Mouse (Mus musculus) embryonic fibroblast, embryonic 13.5 days (primary cell): Measurements from ENCODE around the gene 1700029P11Rik. TPM values are rescaled to one million over a fixed set of nuclear protein-coding genes. Genes with fewer than 3 reads are reported as not detected.
A peak's percentile ranks its signal among the peaks of the same experiment; 100 is the strongest.

Experiments used
- H3K27ac ChIP-seq: 2 replicates; pipeline ENCODE4 v1.5.1; 2012; ENCODE audit warnings: low read length, control low read depth, inconsistent platforms; ENCODE audit not compliant: insufficient read depth
- H3K4me1 ChIP-seq: 2 replicates; pipeline ENCODE4 v1.6.1; 2011; ENCODE audit warnings: low read length; ENCODE audit not compliant: control insufficient read depth, insufficient read depth
- H3K4me3 ChIP-seq: 2 replicates; pipeline ENCODE4 v1.5.1; 2011; ENCODE audit warnings: mild to moderate bottlenecking, control low read depth, low read length; ENCODE audit not compliant: insufficient read depth
- CTCF ChIP-seq: IDR thresholded peaks from 2 replicates; pipeline ENCODE4 v1.5.1; 2011; ENCODE audit warnings: mild to moderate bottlenecking, control low read depth, low read length, moderate library complexity, borderline replicate concordance; ENCODE audit not compliant: insufficient read depth
- POLR2A ChIP-seq: IDR thresholded peaks from 2 replicates; pipeline ENCODE4 v1.6.1; 2011; ENCODE audit warnings: low read depth, mild to moderate bottlenecking, control low read depth, low read length, moderate library complexity
- polyA plus RNA-seq: library from polyadenylated mRNA; stranded (reverse); fragments of >200 nt; gene quantifications from 2 replicates; pipeline ENCODE4 v1.2.4, GENCODE M21; 2011; ENCODE audit warnings: low read depth; ENCODE audit not compliant: missing spikeins, insufficient read length

1700029P11Rik gene
- polyA plus RNA-seq, 1 experiment = not detected

DNA sequence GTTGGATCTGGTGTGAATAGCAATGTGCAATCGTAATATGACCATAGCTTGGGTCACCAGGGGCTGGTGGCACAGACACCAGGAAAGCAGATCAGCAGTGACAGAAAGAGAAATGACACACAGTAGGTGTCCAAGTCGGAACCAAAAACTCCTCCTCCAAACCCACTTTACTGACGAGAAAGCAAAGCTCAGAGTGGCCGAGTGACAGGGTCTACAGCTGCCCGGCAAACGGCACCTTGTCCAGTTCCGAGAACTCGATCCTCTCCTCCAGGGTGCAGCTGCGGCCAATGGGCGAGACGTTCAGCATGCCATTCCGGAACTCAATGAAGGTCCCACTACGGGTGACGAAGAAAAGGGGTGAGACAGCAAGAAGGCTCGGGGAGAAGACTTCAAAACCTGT lies 24.9 kb upstream of the 1700029P11Rik start:
- Histone ChIP-seq H3K4me1 (no peaks in the 10 kb centered on the region; the same call in 1 of the 2 replicates), H3K4me3 (no peak overlapping the region), H3K27ac (no peak overlapping the region)
- TF ChIP-seq CTCF (no peak), POLR2A (no peak)

- Histone ChIP-seq H3K4me1 (no peaks in the 10 kb centered on the region; the same call in 1 of the 2 replicates), H3K27ac (no peak overlapping the region), H3K4me3 (no peak overlapping the region)
- TF ChIP-seq POLR2A (no peak), CTCF (peak; percentile 41; the same call in 1 of the 2 replicates)
Measured at GRCm38 (mm10) chr15:81956457-81956856, 23.9 kb upstream of the 1700029P11Rik start.

GRCm38 (mm10) chr15:81957598-81957997 lies 22.7 kb upstream of the 1700029P11Rik start:
- H3K4me3 ChIP-seq = no peak overlapping the region
- no peak for TF ChIP-seq CTCF
- no peak for TF ChIP-seq POLR2A
- no peaks in the 10 kb centered on the region; the same call in 1 of the 2 replicates for H3K4me1 ChIP-seq
- H3K27ac ChIP-seq = no peak overlapping the region

- Histone ChIP-seq H3K4me3 (peak overlapping the region; percentile 1; the same call in 1 of the 2 replicates), H3K4me1 (no peaks in the 10 kb centered on the region; the same call in 1 of the 2 replicates), H3K27ac (no peak overlapping the region)
- TF ChIP-seq POLR2A (no peak), CTCF (no peak)
Measured at GRCm38 (mm10) chr15:81958906-81959305, 21.4 kb upstream of the 1700029P11Rik start.

DNA sequence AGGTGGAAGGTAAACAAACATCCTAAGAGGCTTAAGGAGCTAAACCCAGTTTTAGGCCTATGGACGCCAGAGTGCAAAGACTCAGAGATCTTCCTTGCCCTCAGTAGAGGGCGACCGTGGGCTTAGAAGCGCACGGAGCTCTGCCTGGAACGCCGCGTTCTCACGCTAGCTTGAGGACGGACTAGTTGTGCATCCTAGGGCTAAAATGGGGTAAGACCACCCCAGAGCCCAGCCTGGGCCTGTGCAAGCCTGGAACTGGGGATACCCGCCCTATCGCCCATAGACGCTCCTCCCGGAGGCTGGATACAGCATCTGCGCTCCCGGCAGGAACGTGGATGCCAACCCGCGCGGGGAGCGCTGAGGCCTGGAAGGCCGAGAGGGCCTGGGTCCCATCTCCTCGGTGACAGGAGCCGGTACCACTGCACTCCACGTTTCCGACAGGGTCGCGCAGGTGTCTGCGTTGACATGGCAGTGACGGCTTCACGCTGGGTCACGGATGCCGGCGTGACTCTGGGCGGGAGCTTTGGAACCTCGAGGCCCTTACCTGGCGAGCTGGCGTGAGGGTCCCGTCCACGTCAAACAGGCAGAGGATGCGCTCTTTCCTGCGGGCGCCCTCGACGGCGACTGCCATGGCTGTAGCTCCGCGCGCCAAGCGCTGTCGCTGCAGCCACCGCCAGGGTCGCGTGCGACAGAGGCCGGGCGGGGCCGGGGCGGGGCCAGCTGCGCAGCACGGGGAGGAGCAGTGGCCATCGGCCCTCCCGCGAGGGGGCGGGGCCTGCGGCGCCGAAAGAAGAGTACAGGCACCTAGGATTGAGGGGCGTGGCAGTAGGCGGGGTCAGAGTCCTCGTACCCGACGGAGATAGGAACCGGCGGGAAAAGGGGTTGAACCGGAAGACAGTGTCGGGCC lies 19.9 kb upstream of the 1700029P11Rik start, which contains the start of gene Pmm1:
TSS of gene Pmm1 (minus strand) at position 760 of the 907 bp plus-strand sequence.
- peak within 1 kb of the TSS; percentile 77 for H3K4me3 ChIP-seq
- peaks cover 4% of the 10 kb centered on the region; the same call in 1 of the 2 replicates for H3K4me1 ChIP-seq
- peak within 1 kb of the TSS; percentile 61 for H3K27ac ChIP-seq
- TF ChIP-seq POLR2A (peak; percentile 89), CTCF (peak; percentile 81; the same call in 1 of the 2 replicates)

GRCm38 (mm10) chr15:81961078-81961451 lies 19.3 kb upstream of the 1700029P11Rik start:
- Histone ChIP-seq H3K4me1 (peaks cover 4% of the 10 kb centered on the region; the same call in 1 of the 2 replicates), H3K4me3 (peak overlapping the region; percentile 41), H3K27ac (no peak overlapping the region)
- no peak for TF ChIP-seq POLR2A
- no peak for TF ChIP-seq CTCF

DNA sequence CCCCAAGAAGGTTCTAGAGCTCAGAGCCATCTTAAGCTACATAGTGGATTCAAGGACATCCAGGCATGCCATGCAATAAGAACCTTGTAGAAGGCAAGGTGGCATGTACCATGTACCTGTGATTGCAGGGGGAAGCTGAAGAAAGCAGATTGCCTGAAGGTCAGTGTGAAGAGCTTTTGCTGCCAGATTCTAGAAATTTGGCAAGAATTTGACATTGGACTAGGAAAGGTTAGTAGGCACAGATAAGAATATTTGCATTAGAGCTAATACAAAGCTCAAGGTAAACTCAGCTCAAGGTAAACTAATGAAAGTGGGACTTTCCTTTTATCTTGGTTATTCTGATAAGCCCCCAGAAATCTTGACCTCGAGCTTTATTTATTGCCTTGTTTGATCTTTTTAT lies 16.1 kb upstream of the 1700029P11Rik start:
- Histone ChIP-seq H3K4me3 (no peak overlapping the region), H3K27ac (no peak overlapping the region), H3K4me1 (0 out of 2 replicates have a peak, but pooled peaks cover 4% of the 10 kb centered on the region)
- no peak for TF ChIP-seq CTCF
- TF ChIP-seq POLR2A = no peak

DNA sequence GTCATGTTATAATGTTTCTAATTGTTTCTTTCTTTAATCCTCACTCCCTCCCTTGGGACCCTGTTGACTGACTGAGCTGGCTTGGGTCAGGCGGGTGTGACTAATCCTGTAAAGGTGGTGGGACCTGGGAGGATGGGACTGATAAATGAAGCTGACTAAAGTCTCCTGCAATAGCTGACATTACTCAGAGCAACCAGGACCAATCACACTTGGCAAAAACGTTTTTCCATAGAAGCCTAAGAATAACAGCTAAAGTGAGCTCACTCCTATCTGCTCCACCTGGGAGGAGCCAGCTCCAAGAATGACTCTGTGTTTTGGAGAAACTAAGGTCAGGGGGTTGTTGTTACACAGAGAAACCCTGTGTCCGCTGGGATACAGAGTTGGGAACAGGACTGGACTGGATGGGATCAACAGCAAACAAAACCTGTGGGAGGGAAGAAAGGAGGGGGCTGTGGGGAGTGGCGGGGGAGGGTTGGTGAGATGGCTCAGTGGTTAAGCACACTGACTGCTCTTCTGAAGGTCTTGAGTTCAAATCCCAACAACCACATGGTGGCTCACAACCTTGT lies 15.3 kb upstream of the 1700029P11Rik start:
- H3K4me3 ChIP-seq = no peak overlapping the region
- 0 out of 2 replicates have a peak, but pooled peaks cover 4% of the 10 kb centered on the region for H3K4me1 ChIP-seq
- TF ChIP-seq CTCF (no peak), POLR2A (no peak)
- no peak overlapping the region for H3K27ac ChIP-seq

DNA sequence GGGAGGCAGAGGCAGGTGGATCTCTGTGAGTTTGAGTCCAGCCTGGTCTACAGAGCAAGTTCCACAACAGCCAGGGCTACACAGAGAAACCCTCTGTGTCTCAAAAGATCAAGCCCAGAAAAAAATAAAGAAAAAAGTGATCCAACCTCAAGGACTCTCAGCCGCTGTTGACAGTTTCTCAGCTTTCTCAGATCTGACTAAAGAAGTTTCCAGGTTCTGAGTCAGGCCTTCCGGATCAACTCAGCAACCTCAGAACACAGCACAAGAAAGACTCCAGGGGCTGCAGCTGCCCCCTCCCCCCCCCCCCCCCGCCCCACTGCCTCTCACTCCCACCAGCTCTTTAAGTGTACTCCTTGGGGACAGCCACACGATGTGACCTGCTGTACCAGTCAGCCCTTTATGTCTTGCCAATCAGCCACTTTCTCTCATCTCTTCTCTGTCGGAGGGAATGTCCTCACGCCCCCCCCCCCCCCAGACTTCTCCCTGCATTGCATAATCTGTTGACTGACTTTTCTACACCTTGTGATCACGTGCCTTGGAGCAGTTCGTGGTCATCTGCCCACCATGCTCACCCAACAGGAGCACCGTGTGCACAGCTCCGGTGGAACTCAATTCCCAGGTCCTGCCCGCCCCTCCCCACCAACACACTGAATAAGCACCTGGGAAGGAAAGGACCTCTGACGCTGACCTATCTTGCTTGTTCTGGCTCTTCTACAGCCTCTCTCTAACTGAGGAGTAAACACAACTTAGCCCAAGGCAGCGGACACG lies 14.1 kb upstream of the 1700029P11Rik start:
- TF ChIP-seq CTCF (no peak), POLR2A (no peak)
- H3K4me1 ChIP-seq = 0 out of 2 replicates have a peak, but pooled peaks cover 4% of the 10 kb centered on the region
- H3K27ac ChIP-seq = no peak overlapping the region
- no peak overlapping the region for H3K4me3 ChIP-seq

DNA sequence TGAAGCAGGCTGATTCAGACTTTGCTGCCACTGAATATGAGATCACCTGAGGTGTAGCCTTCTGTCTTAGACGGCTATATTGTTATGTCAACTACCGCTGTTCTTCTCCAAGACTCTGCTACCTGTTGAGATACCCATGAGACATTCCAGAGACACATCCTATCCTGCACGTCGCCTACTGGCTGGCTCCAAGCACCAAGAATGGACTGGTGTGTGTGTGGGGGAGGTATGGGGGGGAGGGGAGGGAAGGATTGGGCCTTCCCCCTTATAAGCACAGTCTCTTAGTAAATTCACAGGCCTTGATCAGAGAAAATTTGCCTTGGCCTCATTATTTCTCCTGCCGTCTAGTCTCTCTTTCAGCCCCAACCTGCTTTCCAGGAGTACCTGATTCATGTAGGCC lies 12.5 kb upstream of the 1700029P11Rik start:
- Histone ChIP-seq H3K4me1 (0 out of 2 replicates have a peak, but pooled peaks cover 4% of the 10 kb centered on the region), H3K27ac (no peak overlapping the region), H3K4me3 (no peak overlapping the region)
- no peak for TF ChIP-seq CTCF
- TF ChIP-seq POLR2A = no peak
